Comparison of ENCODE assay signal across 15 mouse cellular contexts in the genomic region with DNA sequence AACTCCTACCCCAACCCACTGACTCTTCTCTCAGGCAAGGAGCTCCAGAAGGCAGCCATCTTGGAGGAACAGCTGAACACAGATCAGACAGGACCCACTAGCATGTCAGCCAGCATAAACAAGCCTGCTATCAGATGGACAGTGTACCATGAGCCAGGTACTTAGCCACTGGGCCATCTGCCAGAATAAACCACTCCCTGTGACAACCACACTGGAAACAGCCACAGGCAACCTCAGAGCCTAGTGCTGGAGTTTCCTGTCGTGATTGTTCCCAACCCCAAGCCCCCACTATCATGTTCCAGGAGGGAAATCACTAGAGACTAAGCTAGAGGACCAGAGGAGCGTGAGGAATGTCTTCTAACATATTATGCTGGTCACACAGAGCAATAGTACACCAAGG. TPM values are rescaled to one million over a fixed set of nuclear protein-coding genes. Genes with fewer than 3 reads are reported as not detected.
DNase-seq lines count a peak whose midpoint lies in the region; TF ChIP-seq lines count a peak whose summit lies in the region.
"Had no signal": no experiment of that assay in that cellular context is flagged by ENCODE, and none has a peak within 500 bp of the region (broad histone marks: within the 10 kb centered on the region; RNA-seq: fewer than 3 reads in every experiment).

No protein-coding gene starts in this region.

- DNase-seq in gastrocnemius, adult 2 months = no peak
- DNase-seq in gastrocnemius, postnatal 36 days = no peak
- peak; percentile 47 for DNase-seq in kidney, adult 2 months
- no peak for DNase-seq in kidney, postnatal 4 days
- no peak for DNase-seq in testis, postnatal 10 days (ENCODE audit: low spot score)
- no peak for DNase-seq in ovary, postnatal 14 days (ENCODE audit: low spot score)
- DNase-seq: right cerebral cortex, postnatal 25 days; thymus, adult 18-20 months had no signal

- no peaks in the 10 kb centered on the region for H3K27me3 ChIP-seq in kidney, adult 2 months (replicated peaks; ENCODE audit: control insufficient read depth, insufficient read depth, low read length)
- H3K27me3 ChIP-seq in testis, adult 2 months (ENCODE audit: control insufficient read depth, insufficient read depth, low read length) = no peaks in the 10 kb centered on the region
- H3K27me3 ChIP-seq: forebrain, embryonic 15.5 days; limb, embryonic 13.5 days; neural tube, embryonic 13.5 days had no signal

- WGBS in kidney, adult 2 months = 56% methylated on average over 2 of the region's 2 CpGs

- TF ChIP-seq CTCF in gastrocnemius, adult 2 months (IDR thresholded peaks at IDR 0.05) = no peak
- TF ChIP-seq CTCF in kidney, adult 2 months (conservative IDR thresholded peaks at IDR 0.05; ENCODE audit: insufficient read depth, insufficient read length, low read depth, low read length) = no peak
- no peak for TF ChIP-seq CTCF in testis, adult 2 months (IDR thresholded peaks at IDR 0.05; ENCODE audit: control insufficient read depth, insufficient read depth, insufficient replicate concordance, low read depth, low read length)

- intact Hi-C loops in gastrocnemius, adult 2 months (cut with DNase I) = no loop called here
- intact Hi-C loops in gastrocnemius, postnatal 36 days (cut with DNase I) = no loop called here

- no peaks in the 10 kb centered on the region for H3K36me3 ChIP-seq in kidney, adult 2 months (ENCODE audit: control insufficient read depth, insufficient read depth, low read length)
- no peaks in the 10 kb centered on the region for H3K36me3 ChIP-seq in testis, adult 2 months (ENCODE audit: control insufficient read depth, insufficient read depth, low read length)
- H3K36me3 ChIP-seq: forebrain, embryonic 15.5 days; limb, embryonic 13.5 days; midbrain, embryonic 12.5 days; neural tube, embryonic 13.5 days had no signal

- no peak overlapping the region for H3K4me3 ChIP-seq in gastrocnemius, adult 2 months
- H3K4me3 ChIP-seq in kidney, adult 2 months (ENCODE audit: insufficient read depth, low read depth, low read length) = no peak overlapping the region
- peak overlapping the region; percentile 64 for H3K4me3 ChIP-seq in testis, adult 2 months (ENCODE audit: control insufficient read depth, low read depth, low read length)
- H3K4me3 ChIP-seq: forebrain, embryonic 15.5 days; limb, embryonic 13.5 days; midbrain, embryonic 12.5 days; neural tube, embryonic 13.5 days had no signal

- TF ChIP-seq POLR2A in kidney, adult 2 months (IDR thresholded peaks at IDR 0.05; ENCODE audit: low read depth, low read length) = no peak
- no peak for TF ChIP-seq POLR2A in testis, adult 2 months (IDR thresholded peaks at IDR 0.05; ENCODE audit: control insufficient read depth, low read depth, low read length)

- peak overlapping the region; percentile 24 for H3K27ac ChIP-seq in gastrocnemius, adult 2 months
- no peak overlapping the region for H3K27ac ChIP-seq in kidney, adult 2 months (ENCODE audit: insufficient read depth, low read depth, low read length)
- H3K27ac ChIP-seq in testis, adult 2 months (ENCODE audit: control insufficient read depth, insufficient read depth, low read depth, low read length) = no peak overlapping the region
- H3K27ac ChIP-seq: forebrain, embryonic 15.5 days; limb, embryonic 13.5 days; liver, embryonic 14.5 days; midbrain, embryonic 12.5 days; neural tube, embryonic 13.5 days had no signal

- H3K4me1 ChIP-seq in kidney, adult 2 months (ENCODE audit: control insufficient read depth, insufficient read depth, low read length) = no peaks in the 10 kb centered on the region
- no peaks in the 10 kb centered on the region for H3K4me1 ChIP-seq in testis, adult 2 months (ENCODE audit: control insufficient read depth, insufficient read depth, low read length)

RNA-seq across cellular contexts. Expression of a gene that starts 39.3 kb away (rescaled TPM):
- under 1 TPM; 0.39 to 0.82 TPM for total RNA-seq in gastrocnemius, adult 2 months (2021)
- total RNA-seq in gastrocnemius, postnatal 36 days (2021) = under 1 TPM; 0.52 to 0.66 TPM
- 0.54 and 0.64 TPM in 2 replicates for polyA plus RNA-seq in kidney, adult 2 months (2012; rRNA removed)
- 0.61 and 0.62 TPM in 2 replicates for polyA plus RNA-seq in testis, adult 2 months (2012; rRNA removed)
- polyA plus RNA-seq: activated CD4-positive, CD25-positive, alpha-beta regulatory T cell, adult 4 months; liver, embryonic 14.5 days had no signal
